Mouse (Mus musculus) urinary bladder, postnatal 4 days (tissue): ENCODE measurements around the gene Rab26.

ENCODE experiments used
- DNase-seq, 2 experiments: peaks; one replicate each; pipeline ENCODE4 v3.0.0; 2021 to 2022; ENCODE audit warnings: low spot score in 2 of 2

Rab26 gene

DNA sequence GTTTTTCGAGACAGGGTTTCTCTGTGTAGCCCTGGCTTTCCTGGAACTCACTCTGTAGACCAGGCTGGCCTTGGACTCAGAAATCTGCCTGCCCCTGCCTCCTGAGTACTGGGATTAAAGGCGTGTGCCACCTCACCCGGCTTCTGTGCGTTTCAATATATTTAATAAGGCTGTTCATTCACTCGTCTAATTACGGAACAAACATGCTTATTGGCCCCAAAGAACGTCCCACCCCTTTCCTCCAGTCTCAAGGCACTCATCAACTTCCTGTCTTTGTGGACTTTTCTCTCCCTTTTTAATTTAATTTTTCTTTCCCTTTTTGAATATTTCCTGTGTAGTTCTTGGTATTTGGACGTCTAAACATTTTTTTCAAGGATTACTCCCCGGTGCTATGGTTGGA is 14.4 kb upstream of the Rab26 start:
- no peak for DNase-seq

DNA sequence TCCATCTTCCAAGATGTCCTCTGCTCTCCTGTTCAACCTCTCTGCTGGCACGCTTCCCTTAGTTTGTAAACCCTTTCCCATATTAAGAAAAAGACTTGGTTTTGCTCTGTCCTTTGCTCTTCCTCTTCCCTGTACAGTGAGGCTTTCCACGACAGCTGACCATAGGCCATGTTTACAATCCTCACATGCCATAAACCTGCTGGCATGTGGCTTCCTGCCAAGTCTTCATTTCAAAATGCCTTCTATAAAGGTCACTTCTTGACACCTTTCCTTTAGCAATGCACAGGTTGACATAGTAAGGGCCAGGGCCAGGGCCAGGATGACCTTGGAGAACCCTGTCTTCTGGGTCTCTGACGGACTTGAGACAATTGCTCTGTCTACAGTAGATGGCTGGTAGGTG is 12.2 kb upstream of the Rab26 start:
- no peak for DNase-seq

DNA sequence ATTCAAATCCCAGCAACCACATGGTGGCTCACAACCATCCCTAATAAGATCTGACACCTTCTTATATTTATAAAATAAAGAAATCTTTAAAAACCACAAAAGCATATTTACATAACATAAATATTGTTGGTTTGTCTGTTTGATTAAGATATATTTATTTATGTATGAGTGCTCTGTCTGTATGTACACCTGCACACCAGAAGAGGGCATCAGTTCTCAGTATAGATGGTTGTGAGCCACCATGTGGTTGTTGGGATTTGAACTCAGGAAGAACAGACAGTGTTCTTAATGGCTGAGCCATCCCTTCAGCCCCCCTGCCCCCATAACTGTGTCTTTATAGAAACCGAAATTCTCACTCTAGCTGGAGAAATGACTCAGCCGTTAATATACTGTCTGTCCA is 11.2 kb upstream of the Rab26 start:
- DNase-seq, result no peak

DNA sequence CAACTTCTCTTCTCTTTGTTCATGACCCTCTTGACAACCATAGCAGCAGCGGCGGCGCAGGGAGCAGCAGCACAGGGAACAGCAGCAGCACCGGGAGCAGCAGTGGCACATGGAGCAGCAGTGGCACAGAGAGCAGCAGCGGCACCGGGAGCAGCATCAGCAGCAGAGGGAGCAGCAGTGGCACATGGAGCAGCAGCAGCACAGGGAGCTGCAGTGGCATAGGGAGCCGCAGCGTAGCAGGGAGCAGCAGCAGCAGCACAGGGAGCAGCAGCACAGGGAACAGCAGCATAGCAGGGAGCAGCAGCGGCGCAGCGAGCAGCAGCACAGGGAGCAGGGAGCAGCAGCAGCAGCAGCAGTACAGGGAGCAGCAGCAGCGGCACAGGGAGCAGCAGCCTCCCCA is 10.6 kb upstream of the Rab26 start:
- no peak for DNase-seq

DNA sequence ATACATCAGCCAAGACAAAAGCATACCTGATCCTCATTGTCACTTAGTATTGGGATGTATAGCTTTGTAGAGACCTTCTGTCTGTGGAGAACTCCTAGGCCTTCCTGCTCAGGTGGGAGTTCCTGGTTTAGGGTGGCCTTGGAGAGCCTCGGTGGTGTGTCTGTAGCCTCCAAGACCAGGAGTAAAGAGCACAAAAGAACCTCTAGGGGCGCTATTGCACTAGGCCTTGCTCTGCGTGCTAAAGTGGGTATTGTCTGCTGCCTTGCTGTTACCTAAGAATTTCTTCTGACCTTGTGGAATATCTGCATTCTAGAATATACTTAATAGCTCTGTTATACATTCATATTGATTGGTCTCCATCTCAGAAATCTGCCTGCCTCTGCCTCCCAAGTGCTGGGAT is 6.4 kb upstream of the Rab26 start:
- DNase-seq, result no peak

DNA sequence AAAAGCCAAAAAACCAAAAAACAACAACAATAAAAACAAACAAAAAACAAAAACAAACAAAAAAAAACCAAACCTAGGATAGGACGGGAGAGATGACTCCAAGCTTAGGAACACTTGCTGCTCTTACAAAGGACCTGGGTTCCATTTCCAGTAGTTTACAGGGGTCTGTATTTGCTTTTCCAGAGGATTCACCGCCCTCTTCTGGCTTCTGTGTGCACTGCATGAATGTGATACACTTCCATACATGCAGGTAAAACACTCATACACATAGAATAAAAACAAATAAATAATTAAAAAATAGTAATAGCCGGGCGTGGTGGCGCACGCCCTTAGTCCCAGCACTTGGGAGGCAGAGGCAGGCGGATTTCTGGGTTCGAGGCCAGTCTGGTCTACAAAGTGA is 4.9 kb upstream of the Rab26 start:
- no peak for DNase-seq

DNA sequence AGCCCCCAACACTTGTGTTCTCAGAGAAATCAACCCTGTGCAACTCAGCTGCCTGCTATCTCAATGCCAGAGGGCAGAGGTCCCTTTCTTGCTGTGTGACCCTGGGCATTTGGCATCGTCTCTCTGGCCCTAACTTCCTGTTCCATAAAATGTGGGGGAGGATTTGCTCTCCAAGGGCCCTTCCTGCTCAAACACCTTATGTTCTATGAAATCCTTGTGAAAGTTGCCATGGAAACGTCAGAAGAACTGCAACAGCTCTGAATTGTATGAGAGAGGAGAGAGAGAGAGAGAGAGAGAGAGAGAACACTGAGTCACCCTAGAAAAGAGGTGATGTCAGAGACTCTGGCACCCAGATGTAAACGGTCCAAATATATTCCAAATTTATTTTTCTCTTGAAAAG is 3.5 kb upstream of the Rab26 start:
- DNase-seq, result no peak

DNA sequence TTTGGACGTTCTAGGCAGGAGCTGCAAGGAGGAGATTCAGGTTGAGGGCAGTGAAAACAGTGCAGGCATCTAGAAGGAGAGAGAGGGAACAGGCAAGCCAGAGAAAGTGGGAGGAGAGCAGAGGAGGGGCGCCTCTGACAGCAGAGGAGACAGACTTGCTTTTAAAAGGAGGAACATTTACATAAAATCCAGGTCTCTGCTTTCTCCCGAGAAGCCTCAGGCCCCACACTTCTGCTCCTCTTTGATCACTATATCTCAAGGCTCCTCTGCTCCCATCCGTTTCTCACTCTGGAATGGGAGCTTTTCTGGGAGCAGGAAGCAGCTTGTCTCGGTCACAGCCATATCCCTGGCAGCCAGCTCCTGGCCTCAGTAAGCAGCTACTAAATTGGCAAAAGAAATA is 1.3 kb upstream of the Rab26 start:
- DNase-seq, result no peak

DNA sequence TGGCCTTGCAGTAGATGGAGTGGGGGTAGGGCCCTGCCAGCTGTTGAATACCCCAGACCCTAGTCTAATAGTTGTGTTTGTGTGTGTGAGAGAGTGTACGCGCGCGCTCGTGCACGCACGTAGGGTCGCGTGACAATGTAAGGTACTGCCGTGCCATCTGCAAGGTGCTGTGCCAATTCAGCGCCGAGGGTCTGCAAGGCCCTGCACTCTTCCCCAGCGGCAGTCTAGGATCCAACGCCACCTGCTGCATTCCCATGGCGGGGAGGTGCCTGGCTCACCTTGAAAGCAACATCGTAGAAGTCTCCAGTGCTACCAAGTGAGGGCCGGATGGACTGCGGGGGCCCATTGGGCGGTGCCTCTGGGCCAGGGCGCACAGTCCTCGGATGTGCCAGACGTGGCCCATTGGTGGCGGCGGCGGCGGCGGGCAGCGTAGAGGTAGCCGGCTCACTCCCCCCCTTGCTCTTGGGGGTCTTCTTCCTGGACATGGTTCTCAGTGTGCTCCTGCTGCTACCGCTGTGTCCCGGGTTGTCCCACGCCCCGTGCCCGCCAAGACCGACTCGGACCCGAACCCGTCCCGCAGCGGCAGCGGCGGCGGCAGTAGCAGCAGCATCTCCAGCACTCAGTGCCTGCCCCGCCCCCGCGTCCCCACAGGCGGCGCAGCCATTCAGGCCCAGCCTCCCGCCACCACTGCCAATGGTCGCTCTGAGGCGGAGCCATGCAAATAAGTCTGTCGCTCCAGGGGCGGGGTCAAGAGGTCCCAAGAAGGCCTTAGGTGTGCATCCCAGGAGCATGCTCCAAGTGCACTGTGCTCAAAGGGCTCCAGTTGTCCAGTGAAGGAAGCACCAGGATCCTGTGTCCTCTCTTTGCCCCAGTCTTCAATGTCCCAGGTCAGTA is 664 bp downstream of the Rab26 start:
- peak; percentile 73 to 83 for DNase-seq

DNA sequence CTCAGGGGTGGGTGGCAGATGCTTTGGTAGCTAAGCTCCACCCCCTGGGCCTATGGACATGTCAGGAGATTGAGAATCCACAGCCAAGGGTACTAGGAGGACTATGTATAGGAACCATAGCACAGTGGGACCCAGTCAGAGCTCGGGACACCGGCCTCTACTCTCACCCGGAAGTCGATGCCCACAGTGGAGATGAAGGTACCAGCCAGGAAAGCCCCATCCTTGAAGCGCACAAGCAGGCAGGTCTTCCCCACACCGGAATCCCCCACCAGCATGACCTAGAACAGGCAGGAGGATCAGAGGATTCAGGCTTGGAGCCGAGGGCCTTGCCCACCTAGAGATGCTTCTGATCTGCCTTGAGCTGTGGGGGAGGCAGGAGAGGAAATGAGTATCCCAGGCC is 2.0 kb downstream of the Rab26 start:
- DNase-seq, result no peak

DNA sequence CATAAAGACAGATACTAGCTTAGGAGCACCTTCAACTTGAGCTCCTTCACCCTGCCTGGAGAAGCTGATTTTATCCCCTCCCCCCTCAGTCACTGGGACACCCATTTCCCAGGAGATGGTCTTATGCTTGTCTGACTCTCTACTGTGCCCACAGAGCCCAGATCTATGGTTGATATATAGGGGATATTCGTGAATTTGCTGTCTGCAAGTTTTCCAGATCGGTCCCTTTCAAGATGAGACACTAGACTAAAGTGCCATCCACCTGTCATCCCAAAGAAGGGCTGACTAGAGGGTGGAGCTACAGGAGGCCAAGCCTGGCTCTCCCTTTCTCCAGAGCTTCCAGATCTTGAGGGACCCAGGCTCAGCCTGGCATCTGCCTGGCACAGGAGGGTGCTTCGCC is 2.9 kb downstream of the Rab26 start:
- DNase-seq, result no peak

DNA sequence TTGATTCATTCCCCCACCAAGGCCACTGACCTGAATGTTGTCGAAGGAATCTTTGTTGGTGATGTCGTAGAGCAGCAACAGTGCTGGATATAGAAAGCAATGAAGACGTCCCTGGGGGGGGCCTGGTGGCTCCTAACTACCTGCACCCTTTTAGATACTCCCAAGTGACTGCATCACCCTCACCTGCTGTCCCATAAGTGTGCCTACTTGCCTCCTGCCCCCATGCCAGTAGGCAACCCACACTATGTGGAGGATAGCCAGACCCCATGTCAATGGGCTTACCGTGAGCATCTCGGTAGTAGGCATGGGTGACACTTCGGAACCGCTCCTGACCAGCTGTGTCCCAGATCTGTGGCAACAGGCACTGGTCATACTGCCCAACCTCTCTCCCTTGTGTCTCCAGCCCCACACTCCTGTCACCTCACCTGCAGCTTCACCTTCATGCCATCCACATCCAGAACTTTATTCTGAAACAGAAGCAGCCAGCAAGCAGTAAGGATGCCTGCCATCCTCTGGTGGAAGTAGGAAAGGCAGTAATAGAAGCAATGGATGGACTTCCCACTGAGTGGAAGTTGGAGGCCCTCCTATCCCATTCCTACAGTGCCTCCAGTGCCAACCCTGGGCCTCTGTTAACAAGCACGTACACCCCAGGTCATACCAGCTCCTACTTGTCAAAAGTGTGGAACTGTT is 3.5 kb downstream of the Rab26 start:
- no peak for DNase-seq

DNA sequence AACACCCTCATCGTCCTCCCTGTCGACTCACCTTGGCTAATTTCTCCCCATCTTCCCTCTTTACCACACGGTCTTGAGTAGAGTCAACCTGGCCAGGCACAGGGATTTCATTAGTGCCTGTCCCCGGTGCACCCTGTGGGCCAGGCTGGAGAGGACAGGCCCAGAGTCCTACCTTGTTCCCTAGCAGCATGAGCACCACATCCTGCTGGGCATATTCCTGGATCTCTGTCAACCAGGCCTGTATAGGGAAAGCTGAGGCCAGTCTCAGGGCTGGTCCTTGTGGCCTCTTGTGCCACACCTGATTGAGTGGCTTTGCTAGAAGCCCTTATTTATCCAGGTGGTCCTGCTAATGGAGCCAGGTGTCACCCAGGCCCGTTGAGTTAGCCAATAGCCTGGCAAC is 4.1 kb downstream of the Rab26 start:
- no peak for DNase-seq

DNA sequence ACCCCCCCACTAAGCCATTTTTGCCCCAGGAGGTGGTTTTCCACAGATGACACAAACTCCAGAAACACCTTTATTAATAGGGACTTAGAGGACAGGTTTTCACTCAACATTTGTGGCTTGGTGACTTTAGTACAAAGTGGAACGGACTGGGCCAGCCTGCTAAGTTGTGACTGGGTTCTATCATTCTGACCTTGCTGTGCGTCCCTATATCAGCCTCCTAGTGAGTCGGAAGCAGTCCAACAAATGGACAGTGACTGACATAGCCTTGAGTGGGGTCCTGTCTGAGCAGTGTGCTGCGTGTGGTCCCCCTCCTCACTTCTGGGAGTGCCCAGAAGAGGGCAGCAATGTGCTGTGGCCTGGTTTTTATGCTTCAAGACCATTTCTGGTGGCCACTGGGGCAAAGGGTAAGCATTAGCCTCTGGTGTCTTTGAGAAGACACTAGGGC is 5.0 kb downstream of the Rab26 start:
- DNase-seq, result peak in 1 of 2 experiments; percentile 37

DNA sequence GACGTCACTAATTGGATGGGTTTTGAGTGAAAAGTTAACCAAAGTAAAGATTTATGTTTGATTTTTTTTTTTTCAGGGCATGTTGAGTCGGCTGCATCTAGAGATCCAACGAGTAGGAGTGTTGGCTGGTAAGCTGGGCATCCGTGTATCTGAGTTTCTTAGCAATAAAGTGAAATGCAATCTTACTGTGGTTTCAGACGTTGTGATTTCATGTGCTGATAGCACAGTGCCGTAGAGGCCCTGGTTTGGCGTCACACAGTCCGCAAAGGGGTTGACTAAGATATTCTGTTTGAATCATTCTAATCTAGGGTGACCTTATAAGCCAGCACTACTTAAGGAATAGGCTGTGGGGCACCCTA is 5.5 kb downstream of the Rab26 start:
- no peak for DNase-seq

DNA sequence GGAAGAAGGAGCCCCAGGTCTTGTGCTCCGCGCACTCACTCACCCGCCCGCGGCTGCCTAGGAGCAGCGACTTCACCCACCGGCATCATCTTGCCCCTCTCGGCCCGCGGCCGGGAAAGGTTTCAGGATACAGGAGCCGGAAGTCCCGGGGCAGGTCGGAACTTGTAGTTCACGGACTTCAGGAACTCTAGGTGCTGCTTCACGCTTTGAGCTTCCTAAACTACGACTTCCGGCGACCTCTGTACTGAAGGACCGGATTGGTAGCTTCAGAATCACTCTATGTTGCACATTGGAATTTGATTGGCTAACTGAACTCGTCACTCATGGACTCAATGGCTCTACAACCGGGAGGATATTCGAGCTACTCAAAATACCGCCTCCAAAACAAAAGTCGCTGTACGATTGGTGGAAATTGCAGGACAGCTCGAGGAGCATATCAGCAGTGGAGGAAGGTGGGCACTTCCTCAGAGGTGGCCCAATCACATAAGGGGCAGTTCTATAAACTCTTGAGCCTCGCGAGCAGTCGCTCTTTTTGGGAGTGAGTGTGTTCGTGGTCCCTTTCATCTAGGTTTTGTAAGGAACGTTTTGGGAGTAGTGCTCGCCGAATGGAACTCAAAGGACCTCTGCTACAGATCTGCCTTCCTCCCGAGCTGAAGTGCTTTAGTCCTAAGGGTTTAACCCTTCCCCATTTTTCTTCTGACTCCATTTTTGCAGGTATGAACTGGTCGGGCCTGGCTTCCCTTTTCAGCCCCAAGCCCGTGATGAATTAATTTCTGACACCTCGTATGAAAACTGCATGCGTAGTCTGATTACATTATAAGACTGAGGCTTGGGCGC is 6.1 kb downstream of the Rab26 start, which contains the start of gene Traf7:
TSS of gene Traf7 (minus strand) at position 216 of the 837 bp plus-strand sequence.
- peak; percentile 86 to 90 for DNase-seq

DNA sequence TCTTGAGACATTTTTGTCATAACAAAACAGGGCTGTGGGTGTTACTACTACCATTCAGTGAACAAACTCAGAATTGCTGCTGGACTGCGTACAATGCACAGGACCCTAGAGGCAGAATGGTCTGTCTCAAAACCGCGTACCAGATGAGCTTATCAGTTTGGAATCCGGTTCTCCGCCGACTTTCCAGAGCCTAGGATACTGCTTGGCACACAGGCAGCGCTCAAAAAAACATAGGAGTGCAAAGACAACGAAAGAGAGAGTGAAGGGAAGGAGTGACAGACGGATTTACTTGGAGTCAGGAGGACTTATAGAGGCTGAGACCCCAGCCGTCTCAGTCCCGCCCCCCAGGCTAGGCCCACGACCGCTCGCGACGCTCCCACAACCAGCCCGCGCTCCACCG is 6.7 kb downstream of the Rab26 start:
- DNase-seq, result no peak

DNA sequence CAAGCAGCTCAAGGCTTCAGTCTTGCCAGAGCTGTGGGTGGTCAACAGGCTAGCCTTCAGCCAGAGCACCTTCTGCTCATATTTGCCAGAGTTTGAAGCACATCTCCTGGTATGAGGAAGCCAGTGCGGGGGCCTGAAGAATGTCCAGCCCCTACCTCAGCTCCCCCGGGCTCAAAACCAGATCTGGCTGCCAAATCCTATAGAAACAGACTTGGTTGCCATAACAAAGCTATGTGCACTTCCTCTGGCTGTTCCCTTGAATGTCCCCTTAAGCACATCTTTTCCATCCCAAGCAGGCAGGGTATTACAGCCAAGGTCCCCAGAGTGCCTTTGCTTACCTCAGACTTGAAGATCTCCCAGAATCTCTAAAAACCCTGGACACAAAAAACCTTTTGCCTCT is 9.3 kb downstream of the Rab26 start:
- DNase-seq, result no peak

DNA sequence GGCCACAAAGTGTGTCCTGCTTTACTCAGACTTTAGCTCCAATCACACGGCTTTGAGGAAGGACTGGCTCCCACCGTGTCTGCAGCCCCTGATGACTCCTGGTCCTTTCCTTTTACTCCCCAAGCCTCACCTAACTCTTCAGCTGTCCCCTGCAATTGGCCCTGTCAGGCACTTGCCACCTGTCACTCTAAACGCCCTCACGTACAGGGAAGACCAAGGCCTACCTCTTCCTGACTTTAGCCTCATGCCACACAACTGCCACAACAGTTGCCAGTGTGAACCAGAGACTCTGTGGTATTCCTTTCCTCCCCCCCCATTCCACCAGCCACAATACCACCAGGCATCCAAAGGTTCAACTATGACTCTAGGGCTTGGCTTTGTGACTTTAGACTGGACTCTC is 13.6 kb downstream of the Rab26 start:
- no peak for DNase-seq

DNA sequence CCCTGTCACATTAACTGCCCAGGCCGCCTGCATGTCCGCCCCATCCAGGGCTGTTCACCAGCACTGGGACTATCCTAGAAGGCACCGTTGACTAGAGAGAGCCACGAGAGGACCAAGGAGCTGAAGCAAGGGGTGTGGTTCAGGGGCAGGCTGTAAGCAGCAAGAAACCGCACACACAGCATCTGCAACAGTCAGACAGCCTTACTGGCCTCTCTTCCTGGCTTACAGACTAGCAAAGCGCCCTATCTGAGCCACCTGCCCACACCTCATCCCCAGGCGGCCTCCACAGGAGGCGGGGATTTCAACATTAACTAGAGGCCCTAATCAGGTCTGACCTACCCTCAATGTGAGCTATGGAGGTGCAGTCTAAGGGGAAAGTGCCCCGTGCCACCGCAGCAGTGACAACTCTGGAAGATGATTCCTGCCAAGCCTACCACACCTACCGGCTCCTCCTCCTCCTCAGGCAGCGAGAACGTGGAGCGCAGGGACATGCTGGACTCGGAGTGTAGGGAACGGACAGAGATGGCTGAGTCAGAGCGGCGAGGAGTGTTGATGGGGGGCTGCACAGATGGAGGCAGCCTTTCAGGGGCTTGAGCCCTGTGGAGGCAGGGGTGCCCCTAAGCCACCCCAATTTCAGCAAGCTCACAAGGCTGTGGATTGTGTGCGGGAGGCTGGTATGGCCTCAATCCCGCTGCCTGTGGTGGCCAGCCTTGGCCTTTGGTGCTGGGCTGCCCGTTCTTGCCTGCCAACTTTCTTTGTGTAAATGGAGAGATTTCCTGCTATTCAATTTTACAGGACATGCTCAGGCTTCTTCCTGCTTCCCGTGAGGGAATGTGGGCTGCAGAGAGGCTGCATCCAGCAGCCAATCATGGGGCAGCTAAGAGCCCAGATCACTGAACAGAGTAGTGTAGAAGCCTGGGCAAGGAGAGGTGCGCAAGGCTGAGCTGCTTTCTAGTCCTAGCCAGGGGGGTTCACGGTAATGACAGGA is 19.4 kb downstream of the Rab26 start:
- DNase-seq, result no peak

DNA sequence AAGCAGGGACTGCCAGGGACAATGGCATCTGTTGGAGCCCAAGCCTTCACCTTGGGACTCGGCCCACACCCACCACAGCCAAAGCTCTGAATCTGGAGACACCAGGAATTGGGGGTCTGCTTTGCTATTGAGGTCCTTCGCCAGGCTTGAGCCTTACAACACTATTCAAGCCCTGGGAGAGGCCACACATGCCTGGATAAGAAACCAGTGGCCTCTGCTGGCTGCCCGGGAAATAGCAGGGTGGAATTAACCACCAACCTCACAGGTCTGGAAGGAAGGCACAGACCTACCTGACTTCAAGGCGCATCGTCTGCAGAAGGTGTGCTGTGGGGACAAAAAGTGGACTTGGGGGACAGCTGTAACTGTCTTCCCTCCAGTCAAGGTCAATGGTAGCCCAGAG is 20.4 kb downstream of the Rab26 start:
- no peak for DNase-seq
